Mouse (Mus musculus) testis, adult 2 months (tissue): ENCODE results near the gene Gigyf1. TPM values are rescaled to one million over a fixed set of nuclear protein-coding genes. Genes with fewer than 3 reads are reported as not detected.

Source experiments
- H3K27ac ChIP-seq: fragments of 200-500 bp; 2 replicates; pipeline ENCODE4 v1.5.1; 2012; ENCODE audit warnings: low read depth, low read length; ENCODE audit not compliant: control insufficient read depth, insufficient read depth
- H3K27me3 ChIP-seq: fragments of 200-500 bp; 2 replicates; pipeline ENCODE4 v1.6.1; 2012; ENCODE audit warnings: mild to moderate bottlenecking, low read length, moderate library complexity; ENCODE audit not compliant: control insufficient read depth, insufficient read depth
- H3K36me3 ChIP-seq: fragments of 200-500 bp; 2 replicates; pipeline ENCODE4 v1.6.1; 2012; ENCODE audit warnings: mild to moderate bottlenecking, low read length; ENCODE audit not compliant: control insufficient read depth, insufficient read depth
- H3K4me1 ChIP-seq: fragments of 200-500 bp; 2 replicates; pipeline ENCODE4 v1.6.1; 2012; ENCODE audit warnings: low read length; ENCODE audit not compliant: control insufficient read depth, insufficient read depth
- H3K4me3 ChIP-seq: fragments of 200-500 bp; 2 replicates; pipeline ENCODE4 v1.5.1; 2012; ENCODE audit warnings: low read depth, mild to moderate bottlenecking, low read length, moderate library complexity, mixed read lengths; ENCODE audit not compliant: control insufficient read depth
- CTCF ChIP-seq: fragments of 200-500 bp; IDR thresholded peaks from 2 replicates; pipeline ENCODE4 v1.5.1; 2012; ENCODE audit warnings: low read depth, mild to moderate bottlenecking, inconsistent platforms, low read length, moderate library complexity; ENCODE audit not compliant: control insufficient read depth, insufficient read depth, insufficient replicate concordance
- POLR2A ChIP-seq: fragments of 200-500 bp; IDR thresholded peaks from 2 replicates; pipeline ENCODE4 v1.6.1; 2012; ENCODE audit warnings: low read depth, mild to moderate bottlenecking, inconsistent platforms, low read length, moderate library complexity; ENCODE audit not compliant: control insufficient read depth
- polyA plus RNA-seq: library from polyadenylated mRNA; depleted of rRNA; stranded (reverse); fragments of >200 nt; gene quantifications from 2 replicates; pipeline ENCODE4 v1.2.3, GENCODE M21; 2012

The Gigyf1 gene
- polyA plus RNA-seq, 1 experiment, result 11.5 TPM

DNA sequence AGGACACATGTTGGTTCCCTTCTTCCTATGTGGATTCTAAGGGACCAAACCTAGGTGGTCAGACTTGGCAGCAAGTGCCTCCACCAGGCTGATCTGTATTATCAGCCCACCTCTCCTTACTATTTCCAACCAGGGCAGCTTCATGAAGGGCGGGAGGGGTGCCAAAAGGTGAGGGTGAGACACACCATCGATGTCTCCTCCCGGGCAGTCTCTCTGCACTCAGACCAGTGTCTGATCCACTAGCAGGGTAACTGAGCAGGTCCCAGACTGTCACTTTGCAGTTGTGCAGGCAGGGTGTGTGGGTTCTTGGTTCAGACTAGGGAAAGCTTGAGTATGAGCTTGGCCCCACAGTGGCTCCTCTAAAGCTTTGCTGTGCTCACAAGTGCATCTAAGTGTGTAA, 3.5 kb upstream of the Gigyf1 start:
- Histone ChIP-seq H3K27ac (no peak overlapping the region), H3K36me3 (no peaks in the 10 kb centered on the region), H3K27me3 (no peaks in the 10 kb centered on the region), H3K4me3 (no peak overlapping the region), H3K4me1 (no peaks in the 10 kb centered on the region; the same call in 1 of the 2 replicates)
- TF ChIP-seq POLR2A, result no peak
- TF ChIP-seq CTCF, result no peak

DNA sequence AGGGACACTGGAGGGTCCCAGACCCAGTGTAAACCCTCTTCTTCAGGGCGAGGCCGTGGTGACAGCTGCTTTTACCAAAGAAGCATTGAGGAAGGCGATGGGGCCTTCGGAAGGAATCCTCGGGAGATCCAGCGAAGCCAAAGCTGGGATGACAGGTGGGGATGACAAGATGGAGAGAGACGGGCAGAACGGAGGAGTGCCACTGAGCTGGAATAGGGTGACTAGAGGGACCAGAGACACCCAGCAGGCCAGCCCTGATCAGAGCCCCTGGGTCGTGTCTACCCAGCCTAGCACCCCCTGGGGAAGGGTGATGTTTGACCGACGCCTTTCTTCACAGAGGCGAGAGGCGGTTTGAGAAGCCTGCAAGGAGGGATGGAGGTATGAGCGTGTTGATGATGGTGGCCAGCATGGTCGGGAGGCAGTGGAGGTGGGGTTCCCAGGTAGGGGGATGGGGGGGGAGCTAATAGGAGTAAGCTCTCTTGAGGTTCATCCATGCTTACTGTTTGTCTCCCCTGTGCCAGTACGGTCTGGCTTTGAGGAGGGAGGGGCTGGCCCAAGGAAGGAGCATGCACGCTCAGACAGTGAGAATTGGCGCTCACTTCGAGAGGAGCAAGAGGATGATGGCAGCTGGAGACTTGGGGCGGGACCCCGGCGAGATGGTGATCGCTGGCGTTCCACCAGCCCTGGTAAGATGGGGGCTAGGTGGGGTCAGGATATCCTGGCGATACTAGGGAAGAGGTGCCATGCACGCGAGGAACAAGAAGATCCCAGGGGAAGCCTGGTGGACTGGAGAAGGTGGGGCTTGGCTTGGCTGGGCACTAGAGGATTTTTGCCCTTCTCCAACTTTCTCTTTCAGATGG, 1.6 kb downstream of the Gigyf1 start:
- Histone ChIP-seq H3K27me3 (no peaks in the 10 kb centered on the region), H3K36me3 (peaks cover 3% of the 10 kb centered on the region; the same call in 1 of the 2 replicates), H3K4me1 (no peaks in the 10 kb centered on the region), H3K27ac (no peak overlapping the region), H3K4me3 (no peak overlapping the region)
- TF ChIP-seq POLR2A (no peak), CTCF (no peak)

DNA sequence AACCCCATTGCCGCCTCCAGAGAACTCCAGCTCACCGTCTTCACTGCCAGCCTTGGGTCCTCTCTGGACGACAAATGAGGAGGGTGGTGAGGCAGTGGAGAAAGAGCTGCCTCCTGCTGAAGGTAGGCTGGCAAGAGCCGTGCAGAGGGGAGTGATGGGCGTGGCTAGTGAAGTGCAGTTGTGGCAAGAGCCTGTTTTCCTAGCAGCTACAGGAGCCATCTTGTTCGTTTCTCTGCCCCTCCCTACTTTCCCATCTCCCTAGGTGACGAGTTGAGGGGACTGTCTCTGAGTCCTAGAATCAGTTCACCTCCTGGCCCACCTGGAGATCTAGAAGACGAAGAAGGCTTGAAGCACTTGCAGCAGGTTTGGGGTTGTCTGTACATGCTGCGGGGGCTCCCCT, 3.5 kb downstream of the Gigyf1 start:
- no peaks in the 10 kb centered on the region for H3K27me3 ChIP-seq
- H3K36me3 ChIP-seq, result peaks cover 3% of the 10 kb centered on the region; the same call in 1 of the 2 replicates
- H3K4me3 ChIP-seq, result no peak overlapping the region
- no peak overlapping the region for H3K27ac ChIP-seq
- H3K4me1 ChIP-seq, result no peaks in the 10 kb centered on the region
- TF ChIP-seq POLR2A (no peak), CTCF (no peak)

DNA sequence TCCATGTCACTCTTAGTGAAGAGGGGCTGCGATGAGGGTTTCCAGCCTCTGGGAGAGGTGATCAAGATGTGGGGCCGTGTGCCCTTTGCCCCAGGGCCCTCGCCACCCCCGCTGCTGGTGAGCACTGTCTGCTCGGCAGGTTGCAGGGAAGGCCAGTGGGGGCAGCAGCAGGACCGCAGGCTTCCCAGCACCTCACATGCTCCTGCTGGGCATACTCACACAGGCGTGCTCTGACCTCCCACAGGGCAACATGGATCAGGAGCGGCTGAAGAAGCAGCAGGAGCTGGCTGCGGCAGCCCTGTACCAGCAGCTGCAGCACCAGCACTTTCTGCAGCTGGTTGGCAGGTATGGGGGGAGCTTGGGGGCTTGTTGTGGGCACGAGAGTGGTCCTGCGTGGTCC, 4.4 kb downstream of the Gigyf1 start:
- H3K4me3 ChIP-seq, result no peak overlapping the region
- TF ChIP-seq POLR2A (no peak), CTCF (no peak)
- peaks cover 3% of the 10 kb centered on the region; the same call in 1 of the 2 replicates for H3K36me3 ChIP-seq
- no peaks in the 10 kb centered on the region for H3K4me1 ChIP-seq
- no peak overlapping the region for H3K27ac ChIP-seq
- no peaks in the 10 kb centered on the region for H3K27me3 ChIP-seq

DNA sequence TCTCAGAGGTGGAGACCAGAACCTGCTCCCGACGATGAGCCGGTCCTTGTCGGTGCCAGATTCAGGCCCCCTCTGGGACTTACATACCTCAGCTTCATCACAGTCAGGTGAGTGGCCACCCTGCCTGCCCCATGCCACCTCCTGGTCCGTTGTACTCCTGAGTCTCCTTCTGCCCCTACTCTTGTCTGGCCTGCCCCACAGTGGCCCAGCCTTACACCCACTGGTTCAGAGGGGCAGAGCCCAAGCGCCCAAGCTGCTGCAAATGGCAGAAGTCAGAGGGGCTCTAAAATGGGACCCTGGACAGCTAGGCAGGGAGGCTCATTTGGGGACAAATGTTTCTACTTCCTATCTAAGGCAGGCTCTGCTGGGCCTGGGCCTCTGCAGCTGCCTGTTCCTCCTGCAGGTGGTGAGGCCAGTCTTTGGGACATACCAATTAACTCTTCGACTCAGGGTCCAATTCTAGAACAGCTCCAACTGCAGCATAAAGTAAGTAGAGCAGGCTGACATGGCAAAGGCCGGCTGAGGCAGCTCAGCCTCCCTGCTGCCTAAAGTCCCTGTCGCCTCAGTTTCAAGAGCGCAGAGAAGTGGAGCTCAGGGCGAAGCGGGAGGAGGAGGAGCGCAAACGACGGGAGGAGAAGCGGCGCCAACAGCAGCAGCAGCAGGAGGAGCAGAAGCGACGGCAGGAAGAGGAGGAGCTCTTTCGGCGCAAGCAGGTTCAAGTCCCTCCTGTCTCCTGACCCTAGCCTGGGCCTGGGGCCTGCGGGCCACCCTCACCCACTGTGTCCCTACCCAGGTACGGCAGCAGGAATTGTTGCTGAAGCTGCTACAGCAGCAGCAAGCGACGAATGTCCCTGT, 5.3 kb downstream of the Gigyf1 start:
- Histone ChIP-seq H3K27ac (no peak overlapping the region), H3K36me3 (peaks cover 3% of the 10 kb centered on the region), H3K4me1 (no peaks in the 10 kb centered on the region), H3K4me3 (no peak overlapping the region), H3K27me3 (no peaks in the 10 kb centered on the region)
- TF ChIP-seq POLR2A (no peak), CTCF (no peak)

DNA sequence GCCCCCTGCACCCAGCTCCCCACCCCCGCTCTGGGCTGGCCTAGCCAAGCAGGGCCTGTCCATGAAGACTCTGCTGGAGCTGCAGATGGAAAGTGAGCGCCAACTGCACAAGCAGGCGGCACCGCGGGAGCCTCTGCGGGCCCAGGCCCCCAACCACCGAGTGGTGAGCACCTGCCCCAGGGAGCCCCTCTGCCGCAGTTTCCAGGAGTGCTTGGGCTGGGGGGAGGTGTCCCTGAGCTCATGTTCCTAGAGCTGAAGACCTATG, 5.8 kb downstream of the Gigyf1 start:
- Histone ChIP-seq H3K4me3 (no peak overlapping the region), H3K27me3 (no peaks in the 10 kb centered on the region), H3K36me3 (peaks cover 3% of the 10 kb centered on the region), H3K27ac (no peak overlapping the region), H3K4me1 (no peaks in the 10 kb centered on the region)
- TF ChIP-seq POLR2A, result no peak
- TF ChIP-seq CTCF, result no peak

DNA sequence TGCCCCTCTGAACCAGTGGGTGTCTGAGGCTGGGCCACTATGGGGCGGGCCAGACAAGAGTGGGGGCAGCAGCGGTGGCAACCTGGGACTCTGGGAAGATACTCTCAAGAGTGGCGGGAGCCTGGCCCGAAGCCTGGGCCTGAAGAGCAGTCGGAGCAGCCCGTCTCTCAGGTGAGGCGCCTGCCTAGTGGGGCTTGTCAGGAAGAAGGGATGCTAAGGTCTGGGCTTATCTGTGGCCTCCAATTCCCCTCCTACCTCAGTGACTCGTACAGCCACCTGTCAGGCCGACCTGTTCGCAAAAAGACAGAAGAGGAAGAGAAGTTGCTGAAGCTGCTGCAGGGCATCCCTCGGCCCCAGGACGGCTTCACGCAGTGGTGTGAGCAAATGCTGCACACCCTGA, 6.3 kb downstream of the Gigyf1 start:
- no peak overlapping the region for H3K27ac ChIP-seq

More for the DNA sequence above, 6.3 kb downstream of the Gigyf1 start:
- TF ChIP-seq CTCF (no peak), POLR2A (no peak)
- peaks cover 3% of the 10 kb centered on the region for H3K36me3 ChIP-seq
- no peaks in the 10 kb centered on the region for H3K27me3 ChIP-seq
- H3K4me1 ChIP-seq, result no peaks in the 10 kb centered on the region
- H3K4me3 ChIP-seq, result no peak overlapping the region
